Mouse (Mus musculus) midbrain, embryonic 11.5 days (tissue): ENCODE data around the gene Il2. TPM values are rescaled to one million over a fixed set of nuclear protein-coding genes. Genes with fewer than 3 reads are reported as not detected.

Experiments
- ATAC-seq: fragments of 200-750 bp; cut with Nextera tagmentation; 2 replicates; pipeline ENCODE4 v1.8.0; 2017; ENCODE audit warnings: moderate TSS enrichment, moderate library complexity; ENCODE audit not compliant: low FRiP score
- DNase-seq: peaks from one replicate; pipeline ENCODE4 v3.0.0; 2015; ENCODE audit warnings: low spot score; ENCODE audit errors: missing footprints
- H3K27ac ChIP-seq: fragments of 300-500 bp; sonication (generic); 2 replicates; pipeline ENCODE4 v1.5.1; 2014; ENCODE audit warnings: low read depth, low read length
- H3K27me3 ChIP-seq: fragments of 300-500 bp; sonication (generic); 2 replicates; pipeline ENCODE4 v1.6.1; 2014; ENCODE audit warnings: mild to moderate bottlenecking, low read length, moderate library complexity, mixed read lengths; ENCODE audit not compliant: control insufficient read depth, insufficient read depth
- H3K36me3 ChIP-seq: fragments of 300-500 bp; sonication (generic); 2 replicates; pipeline ENCODE4 v1.6.1; 2014; ENCODE audit warnings: mild to moderate bottlenecking, low read length, moderate library complexity, mixed read lengths; ENCODE audit not compliant: control insufficient read depth, insufficient read depth
- H3K4me1 ChIP-seq: fragments of 300-500 bp; sonication (generic); 2 replicates; pipeline ENCODE4 v1.6.1; 2014; ENCODE audit warnings: low read length; ENCODE audit not compliant: control insufficient read depth, insufficient read depth
- H3K4me2 ChIP-seq: fragments of 300-500 bp; sonication (generic); 2 replicates; pipeline ENCODE4 v1.6.1; 2014; ENCODE audit warnings: mild to moderate bottlenecking, moderate library complexity
- H3K4me3 ChIP-seq: fragments of 300-500 bp; sonication (generic); 2 replicates; pipeline ENCODE4 v1.5.1; 2014; ENCODE audit warnings: low read depth, low read length
- H3K9ac ChIP-seq: fragments of 300-500 bp; sonication (generic); 2 replicates; pipeline ENCODE4 v1.6.1; 2014; ENCODE audit warnings: low read length
- H3K9me3 ChIP-seq: fragments of 300-500 bp; sonication (generic); 2 replicates; pipeline ENCODE4 v1.6.1; 2016; ENCODE audit warnings: low read length; ENCODE audit not compliant: control insufficient read depth
- whole genome bisulfite sequencing: fragments of 180-500 bp; shearing (Covaris S2); extraction: QIAGEN DNeasy Blood & Tissue Kit; methylation state at CpG from one replicate; pipeline ENCODE4 v1.1.7; 2014; 5-methylcytosine and 5-hydroxymethylcytosine counted together
- polyA plus RNA-seq: library from polyadenylated mRNA; unstranded; fragments of >200 nt; fragmentation: Nextera tagmentation; extraction: Ambion mirVana; gene quantifications from 2 replicates; pipeline ENCODE4 v1.2.1, GENCODE M21; 2014

Gene Il2
- polyA plus RNA-seq, 1 experiment from 2014 or later, result 0.49 TPM

DNA sequence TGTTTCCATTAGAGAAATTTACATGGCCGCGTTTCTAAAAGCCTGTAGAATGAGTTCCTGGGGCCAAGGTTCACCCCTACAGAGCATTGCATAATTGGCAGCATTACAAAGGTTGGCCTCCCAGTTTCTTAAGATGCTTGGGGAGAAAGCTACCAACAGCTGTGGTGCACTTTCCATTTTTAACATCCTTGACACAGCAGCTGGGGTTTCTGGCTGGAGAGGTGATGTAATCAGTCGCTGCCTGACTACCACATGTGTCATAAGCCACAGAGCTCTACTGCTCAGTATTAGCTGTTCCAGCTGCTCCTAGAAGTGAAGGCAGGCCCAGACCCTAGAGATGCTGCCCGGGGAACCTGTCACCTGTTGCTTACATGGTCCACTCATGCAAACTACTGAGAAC, 2.5 kb upstream of the Il2 start:
- Histone ChIP-seq H3K9ac (no peak overlapping the region), H3K36me3 (no peaks in the 10 kb centered on the region), H3K4me1 (no peaks in the 10 kb centered on the region), H3K4me3 (no peak overlapping the region), H3K27ac (no peak overlapping the region), H3K27me3 (no peaks in the 10 kb centered on the region), H3K9me3 (no peaks in the 10 kb centered on the region), H3K4me2 (no peak overlapping the region)
- WGBS, result 63% methylated on average over 4 of the region's 4 CpGs
- DNase-seq (no peak), ATAC-seq (no peak)

DNA sequence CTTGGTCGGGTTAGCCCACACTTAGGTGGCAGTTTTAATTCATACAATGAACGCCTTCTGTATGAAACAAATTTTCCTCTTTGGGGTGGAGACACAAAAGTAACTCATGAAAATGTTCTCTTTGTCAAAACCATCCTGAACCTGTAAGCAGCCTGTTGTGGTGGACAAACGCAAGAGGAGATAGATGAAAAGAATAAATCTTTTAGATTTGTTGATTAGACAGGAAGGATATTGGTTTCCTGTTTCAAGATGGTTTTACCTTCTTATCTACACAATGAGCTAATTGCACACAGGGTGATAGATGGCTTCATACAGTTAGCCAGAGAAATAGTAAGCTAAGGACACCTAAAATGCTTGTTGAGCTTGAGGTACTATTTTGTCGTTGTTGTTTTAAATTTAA, 403 bp upstream of the Il2 start:
- no peak overlapping the region for H3K4me3 ChIP-seq
- DNase-seq (no peak), ATAC-seq (no peak)
- no peaks in the 10 kb centered on the region for H3K9me3 ChIP-seq
- 86% methylated on average over 4 of the region's 4 CpGs for WGBS
- no peak overlapping the region for H3K4me2 ChIP-seq
- H3K4me1 ChIP-seq, result no peaks in the 10 kb centered on the region
- no peak overlapping the region for H3K27ac ChIP-seq
- no peak overlapping the region for H3K9ac ChIP-seq
- H3K36me3 ChIP-seq, result no peaks in the 10 kb centered on the region
- no peaks in the 10 kb centered on the region for H3K27me3 ChIP-seq

DNA sequence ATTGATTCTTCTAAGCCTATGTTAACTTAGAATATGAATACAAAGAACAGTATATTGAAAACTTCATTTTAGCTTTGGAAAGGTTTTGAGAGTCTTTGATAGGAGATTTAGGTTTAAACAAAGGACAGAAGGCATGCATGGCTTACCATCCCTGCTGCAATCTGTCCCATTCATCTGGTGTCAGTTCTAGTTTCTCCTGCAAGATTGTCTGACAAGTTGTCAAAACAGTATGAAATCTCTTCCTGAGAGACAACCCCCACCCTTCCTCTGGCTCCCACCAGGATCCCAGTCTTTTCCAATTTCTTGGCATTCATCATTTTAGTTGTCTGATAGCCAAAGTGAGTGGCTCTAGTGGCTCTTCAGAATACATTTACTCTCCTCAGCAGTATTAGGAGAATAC, 35.0 kb downstream of the Il2 start:
- Histone ChIP-seq H3K9me3 (no peaks in the 10 kb centered on the region), H3K27me3 (no peaks in the 10 kb centered on the region), H3K27ac (no peak overlapping the region), H3K4me1 (no peaks in the 10 kb centered on the region), H3K4me2 (no peak overlapping the region), H3K4me3 (no peak overlapping the region), H3K9ac (no peak overlapping the region), H3K36me3 (no peaks in the 10 kb centered on the region)
- no peak for DNase-seq
- no peak for ATAC-seq

GRCm38 (mm10) chr3:37084860-37085259, 40.9 kb downstream of the Il2 start:
- no peak overlapping the region for H3K27ac ChIP-seq
- WGBS, result 84% methylated on average over 4 of the region's 4 CpGs
- H3K4me3 ChIP-seq, result no peak overlapping the region
- H3K9ac ChIP-seq, result no peak overlapping the region
- H3K4me1 ChIP-seq, result no peaks in the 10 kb centered on the region
- no peaks in the 10 kb centered on the region for H3K9me3 ChIP-seq
- H3K27me3 ChIP-seq, result no peaks in the 10 kb centered on the region
- ATAC-seq, result no peak
- no peak for DNase-seq
- H3K36me3 ChIP-seq, result no peaks in the 10 kb centered on the region
- H3K4me2 ChIP-seq, result no peak overlapping the region

DNA sequence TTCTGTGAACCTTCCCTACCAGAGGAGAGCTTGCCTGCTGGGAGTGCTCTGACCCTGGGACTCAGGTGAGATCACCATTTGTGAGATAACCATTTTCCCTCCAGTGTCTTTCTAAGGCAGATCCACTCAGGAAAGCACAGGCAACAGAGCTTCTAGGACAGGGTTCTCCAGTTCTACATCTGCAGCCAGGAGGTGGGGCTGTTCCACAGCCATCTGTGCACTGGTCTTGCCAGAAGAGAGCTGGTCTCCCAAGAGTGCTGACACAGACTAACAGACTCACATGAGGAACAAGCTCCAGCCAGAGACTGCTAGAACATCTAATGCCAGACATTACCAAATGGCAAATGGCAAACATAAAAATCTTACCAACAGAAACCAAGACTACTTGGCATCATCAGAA, 52.5 kb downstream of the Il2 start:
- DNase-seq, result no peak
- Histone ChIP-seq H3K27ac (no peak overlapping the region), H3K9me3 (no peaks in the 10 kb centered on the region; the same call in 1 of the 2 replicates), H3K4me2 (no peak overlapping the region), H3K9ac (no peak overlapping the region), H3K36me3 (no peaks in the 10 kb centered on the region), H3K4me1 (no peaks in the 10 kb centered on the region), H3K4me3 (no peak overlapping the region), H3K27me3 (no peaks in the 10 kb centered on the region)
- no peak for ATAC-seq

Other genes with a start within 250 kb of the Il2 start
- gene Adad1, start 62.4 kb downstream of the Il2 start, polyA plus RNA-seq, result 0.54 and 0.74 TPM in 2 replicates
- gene Il21, start 106.7 kb upstream of the Il2 start, polyA plus RNA-seq, result not detected in 2 replicates
- gene Bbs12, start 186.6 kb upstream of the Il2 start, polyA plus RNA-seq, result 6.8 and 8.3 TPM in 2 replicates
- 1.1 and 2.5 TPM in 2 replicates for gene Cetn4, start 186.7 kb upstream of the Il2 start, polyA plus RNA-seq
- gene Fgf2, start 222.4 kb upstream of the Il2 start, polyA plus RNA-seq, result 0.86 and 0.91 TPM in 2 replicates